Mouse (Mus musculus) stomach, embryonic 16.5 days (tissue): Measurements from ENCODE around the gene Cracr2b. TPM values are rescaled to one million over a fixed set of nuclear protein-coding genes. Genes with fewer than 3 reads are reported as not detected.
A peak's percentile ranks its signal among the peaks of the same experiment; 100 is the strongest.

ENCODE experiments used
- ATAC-seq: fragments of 200-750 bp; cut with Nextera tagmentation; 2 replicates; pipeline ENCODE4 v1.8.0; 2017; ENCODE audit warnings: moderate number of reproducible peaks, moderate TSS enrichment; ENCODE audit not compliant: insufficient read depth, low FRiP score
- H3K27ac ChIP-seq: fragments of 300-500 bp; sonication (generic); 2 replicates; pipeline ENCODE4 v1.5.1; 2014; ENCODE audit warnings: low read length
- H3K27me3 ChIP-seq: fragments of 300-500 bp; sonication (generic); 2 replicates; pipeline ENCODE4 v1.6.1; 2014; ENCODE audit warnings: low read length, control low read depth, mixed read lengths; ENCODE audit not compliant: control insufficient read depth, insufficient read depth
- H3K36me3 ChIP-seq: fragments of 300-500 bp; sonication (generic); 2 replicates; pipeline ENCODE4 v1.6.1; 2014; ENCODE audit warnings: low read length; ENCODE audit not compliant: control insufficient read depth, insufficient read depth
- H3K4me1 ChIP-seq: fragments of 300-500 bp; sonication (generic); 2 replicates; pipeline ENCODE4 v1.6.1; 2014; ENCODE audit warnings: low read length, control low read depth, mixed read lengths; ENCODE audit not compliant: control insufficient read depth, insufficient read depth
- H3K4me2 ChIP-seq: fragments of 300-500 bp; sonication (generic); 2 replicates; pipeline ENCODE4 v1.6.1; 2014; ENCODE audit warnings: low read depth, low read length, mixed read lengths
- H3K4me3 ChIP-seq: fragments of 300-500 bp; sonication (generic); replicated peaks from 2 replicates; pipeline ENCODE4 v1.5.1; 2014; ENCODE audit warnings: mild to moderate bottlenecking, low read length
- H3K9ac ChIP-seq: fragments of 300-500 bp; sonication (generic); 2 replicates; pipeline ENCODE4 v1.6.1; 2014; ENCODE audit warnings: low read length
- H3K9me3 ChIP-seq: fragments of 300-500 bp; sonication (generic); replicated peaks from 2 replicates; pipeline ENCODE4 v1.6.1; 2016; ENCODE audit warnings: low read length, control low read depth; ENCODE audit not compliant: control insufficient read depth
- WGBS: fragments of 180-500 bp; shearing (Covaris S2); extraction: QIAGEN DNeasy Blood & Tissue Kit; methylation state at CpG from one replicate; pipeline ENCODE4 v1.1.7; 2014; 5-methylcytosine and 5-hydroxymethylcytosine counted together
- polyA plus RNA-seq: library from polyadenylated mRNA; unstranded; fragments of >200 nt; fragmentation: Nextera tagmentation; extraction: Ambion mirVana; gene quantifications from 2 replicates; pipeline ENCODE4 v1.2.1, GENCODE M21; 2015

Gene Cracr2b
- polyA plus RNA-seq, 1 experiment from 2014 or later = 21.4 TPM

DNA sequence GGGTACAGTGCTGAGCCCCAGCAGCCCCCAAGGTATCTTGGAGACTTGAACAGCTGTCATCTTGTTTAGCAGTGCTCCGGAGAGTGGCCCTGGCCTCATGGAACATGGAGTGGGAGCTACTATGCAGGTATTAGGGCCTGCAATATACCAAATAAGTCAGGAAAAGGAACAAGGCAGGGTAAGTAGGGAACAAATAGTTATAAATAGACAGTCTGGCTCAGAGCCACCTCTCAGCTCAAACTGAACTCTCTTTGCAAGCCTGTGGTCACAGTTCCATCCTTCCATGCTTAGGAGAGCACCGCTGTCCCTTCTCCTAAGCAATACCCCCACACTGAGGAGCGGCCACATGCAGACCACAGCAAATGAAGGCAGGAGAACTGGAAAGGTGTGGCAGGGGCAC is 36.7 kb downstream of the Cracr2b start:
- no peaks in the 10 kb centered on the region for H3K4me1 ChIP-seq
- H3K27ac ChIP-seq = no peak overlapping the region
- no peak overlapping the region for H3K4me2 ChIP-seq
- no peaks in the 10 kb centered on the region for H3K27me3 ChIP-seq
- no peak overlapping the region for H3K9ac ChIP-seq
- 0 out of 2 replicates have a peak, but pooled peaks cover 4% of the 10 kb centered on the region for H3K36me3 ChIP-seq
- 84% methylated on average over 3 of the region's 3 CpGs for WGBS
- no peak for ATAC-seq
- no peaks in the 10 kb centered on the region for H3K9me3 ChIP-seq
- no peak overlapping the region for H3K4me3 ChIP-seq

DNA sequence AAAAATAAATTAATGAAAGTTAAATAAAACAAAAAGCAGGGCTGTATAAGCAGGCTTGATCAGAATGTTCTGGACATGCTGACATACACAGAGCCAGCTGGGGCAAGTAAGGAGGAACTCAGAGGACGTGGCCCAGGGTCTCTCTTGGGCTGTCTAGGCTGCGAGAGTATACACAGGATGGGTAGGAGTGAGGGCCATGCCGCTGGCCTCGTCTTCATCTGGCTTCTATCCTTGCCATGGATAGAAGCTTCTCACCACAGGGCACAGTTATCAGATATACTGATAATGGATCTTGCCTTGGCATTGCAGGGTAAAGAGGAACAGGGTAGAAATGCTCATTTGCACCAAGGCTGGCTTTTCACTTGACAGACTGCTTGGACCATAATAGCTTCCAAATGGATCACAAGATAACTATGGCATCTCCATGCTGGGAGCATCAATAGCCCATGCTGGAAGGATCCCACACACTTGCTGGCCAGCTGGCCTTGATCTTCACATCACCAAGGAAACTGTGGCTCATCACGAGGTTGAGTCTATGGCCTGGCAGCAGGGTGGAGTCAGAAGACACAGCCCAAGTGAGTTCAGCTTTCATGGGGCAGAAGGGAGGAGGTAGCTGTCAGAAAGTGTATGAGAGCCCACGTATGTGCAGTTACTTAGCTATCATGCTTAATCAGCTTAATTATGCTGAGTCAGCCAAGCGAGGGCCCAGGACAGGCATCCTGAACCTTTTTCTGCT is 41.1 kb downstream of the Cracr2b start:
- Histone ChIP-seq H3K27me3 (no peaks in the 10 kb centered on the region), H3K4me1 (no peaks in the 10 kb centered on the region), H3K36me3 (no peaks in the 10 kb centered on the region), H3K4me3 (no peak overlapping the region), H3K27ac (no peak overlapping the region), H3K4me2 (no peak overlapping the region), H3K9me3 (no peaks in the 10 kb centered on the region), H3K9ac (no peak overlapping the region)
- 77% methylated on average over 7 of the region's 7 CpGs for WGBS
- no peak for ATAC-seq

DNA sequence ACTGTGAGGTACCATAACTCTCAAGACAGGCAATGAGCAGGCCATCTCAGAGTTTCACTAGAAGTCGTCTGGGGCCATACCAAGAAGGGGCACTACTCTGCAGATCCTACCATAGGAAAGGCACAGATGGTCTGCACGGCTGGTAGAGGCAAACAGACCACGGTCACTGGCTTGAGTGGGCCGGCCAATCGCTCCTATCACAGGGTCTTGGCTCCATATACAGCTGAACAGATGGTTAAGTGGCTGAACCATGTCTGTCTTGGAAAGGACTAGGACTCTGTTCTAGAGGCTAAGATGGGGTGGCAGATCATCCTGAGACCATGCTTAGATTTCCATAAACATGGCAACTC is 41.6 kb downstream of the Cracr2b start:
- Histone ChIP-seq H3K9ac (no peak overlapping the region), H3K4me1 (no peaks in the 10 kb centered on the region), H3K27ac (no peak overlapping the region), H3K9me3 (no peaks in the 10 kb centered on the region), H3K4me3 (no peak overlapping the region), H3K36me3 (no peaks in the 10 kb centered on the region), H3K27me3 (no peaks in the 10 kb centered on the region), H3K4me2 (no peak overlapping the region)
- ATAC-seq = no peak
- 87% methylated on average over 5 of the region's 5 CpGs for WGBS

DNA sequence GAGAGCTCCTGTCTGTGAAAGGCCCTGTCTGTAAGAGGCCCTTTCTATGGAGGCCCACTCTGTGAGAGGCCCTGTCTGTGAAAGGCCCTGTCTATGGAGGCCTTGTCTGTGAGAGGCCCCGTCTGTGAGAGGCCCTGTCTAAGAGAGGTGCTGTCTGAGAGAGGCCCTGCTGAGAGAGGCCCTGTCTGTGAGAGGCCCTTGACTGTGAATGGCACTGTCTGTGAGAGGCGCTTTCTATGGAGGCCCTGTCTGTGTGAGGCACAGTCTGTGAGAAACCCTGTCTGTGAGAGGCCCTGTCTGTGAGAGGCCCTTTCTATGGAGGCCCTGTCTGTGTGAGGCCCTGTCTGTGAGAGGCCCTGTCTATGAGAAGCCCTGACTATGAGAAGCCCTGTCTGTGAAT is 45.4 kb downstream of the Cracr2b start:
- no peaks in the 10 kb centered on the region for H3K9me3 ChIP-seq
- no peaks in the 10 kb centered on the region for H3K4me1 ChIP-seq
- no peaks in the 10 kb centered on the region for H3K36me3 ChIP-seq
- peak; percentile 40; the same call in 1 of the 2 replicates for ATAC-seq
- H3K9ac ChIP-seq = no peak overlapping the region; the same call in 1 of the 2 replicates
- no peaks in the 10 kb centered on the region for H3K27me3 ChIP-seq
- no peak overlapping the region for H3K4me2 ChIP-seq
- no peak overlapping the region for H3K4me3 ChIP-seq
- H3K27ac ChIP-seq = no peak overlapping the region
- 76% methylated on average over 2 of the region's 2 CpGs for WGBS

DNA sequence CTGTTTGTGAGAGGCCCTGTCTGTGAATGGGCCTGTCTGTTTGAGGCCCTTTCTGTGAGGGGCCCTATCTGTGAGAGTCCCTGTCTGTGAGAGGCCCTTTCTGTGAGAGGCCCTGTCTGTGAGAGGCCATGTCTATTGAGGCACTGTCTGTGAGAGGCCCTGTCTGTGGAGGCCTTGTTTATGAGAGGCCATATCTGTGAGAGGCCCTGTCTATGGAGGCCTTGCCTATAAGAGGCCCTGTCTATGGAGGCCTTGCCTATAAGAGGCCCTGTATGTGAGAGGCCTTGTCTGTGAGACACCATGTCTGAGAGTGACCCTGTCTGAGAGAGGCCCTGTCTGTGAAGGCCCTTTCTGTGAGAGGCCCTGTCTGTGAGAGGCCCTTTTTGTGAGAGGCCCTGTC is 47.3 kb downstream of the Cracr2b start:
- H3K9ac ChIP-seq = peak overlapping the region; percentile 27; the same call in 1 of the 2 replicates
- H3K27ac ChIP-seq = no peak overlapping the region
- no peaks in the 10 kb centered on the region for H3K27me3 ChIP-seq
- ATAC-seq = no peak
- H3K4me2 ChIP-seq = no peak overlapping the region
- H3K9me3 ChIP-seq = no peaks in the 10 kb centered on the region
- H3K4me3 ChIP-seq = no peak overlapping the region
- H3K36me3 ChIP-seq = no peaks in the 10 kb centered on the region
- no peaks in the 10 kb centered on the region for H3K4me1 ChIP-seq

DNA sequence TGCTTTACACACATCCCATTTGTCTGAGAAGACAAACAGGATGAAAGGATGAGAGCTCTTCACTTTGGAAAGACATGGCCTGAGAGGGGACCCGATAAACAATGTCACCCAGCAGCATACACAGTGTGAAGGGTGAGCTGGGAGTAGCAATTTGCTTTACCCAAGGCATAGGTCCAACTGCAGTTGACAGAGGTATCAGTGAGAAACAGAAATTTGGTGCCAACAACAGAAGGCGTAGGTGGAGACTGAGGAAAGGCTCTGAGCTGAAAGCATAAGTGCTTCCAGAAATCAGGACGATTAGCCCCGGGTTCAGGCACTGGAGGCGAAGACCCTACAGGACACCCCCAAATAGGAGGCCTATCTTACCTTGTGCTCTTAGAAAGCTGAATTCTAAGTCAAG is 49.3 kb downstream of the Cracr2b start:
- 88% methylated on average over 5 of the region's 5 CpGs for WGBS
- no peaks in the 10 kb centered on the region for H3K27me3 ChIP-seq
- no peaks in the 10 kb centered on the region for H3K36me3 ChIP-seq
- H3K27ac ChIP-seq = no peak overlapping the region
- H3K4me1 ChIP-seq = no peaks in the 10 kb centered on the region
- no peaks in the 10 kb centered on the region for H3K9me3 ChIP-seq
- ATAC-seq = no peak
- H3K4me2 ChIP-seq = no peak overlapping the region
- H3K9ac ChIP-seq = no peak overlapping the region
- H3K4me3 ChIP-seq = no peak overlapping the region

DNA sequence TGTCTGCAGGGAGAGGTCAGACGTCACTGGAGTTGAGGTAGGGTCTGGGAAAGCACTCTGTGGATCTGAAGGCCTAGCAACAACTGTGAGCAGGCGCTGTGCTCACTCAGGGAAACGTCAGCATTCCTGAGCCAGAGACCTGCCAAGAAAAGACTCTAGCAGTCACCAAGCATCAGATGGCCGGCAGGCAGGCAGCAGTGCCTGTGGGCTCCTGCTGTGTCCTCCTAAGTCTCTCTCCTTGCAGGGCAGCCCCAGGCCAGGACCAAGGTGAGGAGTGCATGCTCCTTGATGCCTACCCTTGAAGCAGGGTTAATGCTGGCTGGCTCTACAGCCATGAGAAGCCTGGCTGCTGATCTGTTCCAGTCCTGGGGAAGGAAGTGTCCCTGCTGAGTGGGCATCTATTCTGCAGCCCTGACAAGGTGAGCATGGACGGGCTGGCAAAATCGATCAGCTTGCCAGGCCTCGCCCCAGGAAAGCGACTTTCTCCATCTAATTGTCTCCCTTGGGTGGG is 49.8 kb downstream of the Cracr2b start:
- no peak for ATAC-seq
- H3K4me1 ChIP-seq = no peaks in the 10 kb centered on the region
- no peak overlapping the region for H3K27ac ChIP-seq
- 75% methylated on average over 8 of the region's 8 CpGs for WGBS
- H3K27me3 ChIP-seq = no peaks in the 10 kb centered on the region
- H3K36me3 ChIP-seq = no peaks in the 10 kb centered on the region
- H3K4me3 ChIP-seq = no peak overlapping the region
- H3K4me2 ChIP-seq = no peak overlapping the region
- no peak overlapping the region; the same call in 1 of the 2 replicates for H3K9ac ChIP-seq
- H3K9me3 ChIP-seq = no peaks in the 10 kb centered on the region

Other genes starting within 250 kb of the Cracr2b start
- 4.8 and 6.3 TPM in 2 replicates for gene Lmntd2, start 247.0 kb upstream of the Cracr2b start, polyA plus RNA-seq
- 82.3 and 104 TPM in 2 replicates for gene Rassf7, start 245.2 kb upstream of the Cracr2b start, polyA plus RNA-seq
- 57.6 and 67.7 TPM in 2 replicates for gene Phrf1, start 232.3 kb upstream of the Cracr2b start, polyA plus RNA-seq
- 3.5 and 3.6 TPM in 2 replicates for gene Irf7, start 194.6 kb upstream of the Cracr2b start, polyA plus RNA-seq
- 16.0 and 17.0 TPM in 2 replicates for gene Cdhr5, start 184.3 kb upstream of the Cracr2b start, polyA plus RNA-seq
- 23.2 and 24.8 TPM in 2 replicates for gene Sct, start 182.0 kb upstream of the Cracr2b start, polyA plus RNA-seq
- 0.18 TPM in 1 of 2 replicates, not detected in the other for gene Drd4, start 169.1 kb upstream of the Cracr2b start, polyA plus RNA-seq
- 61.3 and 64.3 TPM in 2 replicates for gene Deaf1, start 133.4 kb upstream of the Cracr2b start, polyA plus RNA-seq
- 35.9 and 36.5 TPM in 2 replicates for gene Tmem80, start 133.4 kb upstream of the Cracr2b start, polyA plus RNA-seq
- gene Eps8l2, start 122.2 kb upstream of the Cracr2b start, polyA plus RNA-seq = 79.4 and 108 TPM in 2 replicates
- 399 and 400 TPM in 2 replicates for gene Taldo1, start 68.9 kb upstream of the Cracr2b start, polyA plus RNA-seq
- 45.8 and 48.1 TPM in 2 replicates for gene Gatd1, start 47.0 kb upstream of the Cracr2b start, polyA plus RNA-seq
- 2.6 and 3.8 TPM in 2 replicates for gene Cend1, start 31.6 kb upstream of the Cracr2b start, polyA plus RNA-seq
- 29.4 and 32.3 TPM in 2 replicates for gene Slc25a22, start 23.2 kb upstream of the Cracr2b start, polyA plus RNA-seq
- gene Pidd1, start 17.1 kb upstream of the Cracr2b start, polyA plus RNA-seq = 7.6 and 8.2 TPM in 2 replicates
- gene Rplp2, start 13.7 kb upstream of the Cracr2b start, polyA plus RNA-seq = 1,060 and 1,250 TPM in 2 replicates
- 34.0 and 38.5 TPM in 2 replicates for gene Pnpla2, start 5.9 kb upstream of the Cracr2b start, polyA plus RNA-seq
- gene Cd151, start 6.3 kb downstream of the Cracr2b start, polyA plus RNA-seq = 39.1 and 40.3 TPM in 2 replicates
- gene Polr2l, start 14.0 kb downstream of the Cracr2b start, polyA plus RNA-seq = 62.4 and 63.1 TPM in 2 replicates
- 67.4 and 69.6 TPM in 2 replicates for gene Tspan4, start 14.1 kb downstream of the Cracr2b start, polyA plus RNA-seq
- 54.0 and 60.5 TPM in 2 replicates for gene Chid1, start 78.8 kb downstream of the Cracr2b start, polyA plus RNA-seq
- gene Ap2a2, start 101.1 kb downstream of the Cracr2b start, polyA plus RNA-seq = 86.0 and 91.0 TPM in 2 replicates
- 3.8 and 6.3 TPM in 2 replicates for gene Muc6, start 194.2 kb downstream of the Cracr2b start, polyA plus RNA-seq
- gene Muc2, start 229.2 kb downstream of the Cracr2b start, polyA plus RNA-seq = 2.5 and 3.2 TPM in 2 replicates